Mouse (Mus musculus): ENCODE data around the gene Fermt1. TPM values are rescaled to one million over a fixed set of nuclear protein-coding genes. Genes with fewer than 3 reads are reported as not detected.

The Fermt1 gene
- polyA plus RNA-seq, 1 experiment from 2014 or later, result 1.5 TPM

DNA sequence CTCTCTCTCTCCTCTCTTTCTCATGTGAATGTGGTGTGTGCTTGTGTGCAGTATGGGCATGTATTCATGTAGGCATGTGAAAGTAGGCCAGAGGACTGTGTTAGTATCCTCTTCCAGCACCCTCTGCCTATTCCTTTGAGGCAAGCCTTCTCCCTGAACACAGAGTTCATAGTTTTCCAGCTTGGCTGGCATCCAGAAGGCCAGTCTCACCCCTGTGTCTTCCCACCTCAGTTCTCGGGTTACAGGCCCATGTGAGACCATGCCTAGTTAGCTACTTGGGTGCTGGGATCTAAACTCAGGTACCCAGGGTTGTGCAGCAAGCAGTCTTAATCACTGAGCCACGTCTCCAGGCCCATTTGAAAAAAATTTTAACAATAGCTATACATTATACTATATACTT is 17.8 kb downstream of the Fermt1 start:
- no peak for ATAC-seq (replicated peaks; ENCODE audit: insufficient number of reproducible peaks, low FRiP score, low TSS enrichment)
- no peaks in the 10 kb centered on the region for H3K36me3 ChIP-seq (ENCODE audit: control insufficient read depth, insufficient read depth, low read length)
- no peaks in the 10 kb centered on the region for H3K9me3 ChIP-seq (replicated peaks; ENCODE audit: control insufficient read depth, low read length)
- no peaks in the 10 kb centered on the region for H3K4me1 ChIP-seq (ENCODE audit: control insufficient read depth, insufficient read depth, low read length)
- no peak overlapping the region for H3K4me2 ChIP-seq
- 56% methylated on average over 2 of the region's 2 CpGs for WGBS (ENCODE audit: insufficient replicate concordance)
- no peak overlapping the region for H3K9ac ChIP-seq (ENCODE audit: low read depth, low read length)
- H3K27ac ChIP-seq (ENCODE audit: low read depth, low read length), result no peak overlapping the region
- H3K4me3 ChIP-seq (ENCODE audit: low read depth, low read length), result no peak overlapping the region
- no peaks in the 10 kb centered on the region for H3K27me3 ChIP-seq (ENCODE audit: control insufficient read depth, insufficient read depth, low read length)

DNA sequence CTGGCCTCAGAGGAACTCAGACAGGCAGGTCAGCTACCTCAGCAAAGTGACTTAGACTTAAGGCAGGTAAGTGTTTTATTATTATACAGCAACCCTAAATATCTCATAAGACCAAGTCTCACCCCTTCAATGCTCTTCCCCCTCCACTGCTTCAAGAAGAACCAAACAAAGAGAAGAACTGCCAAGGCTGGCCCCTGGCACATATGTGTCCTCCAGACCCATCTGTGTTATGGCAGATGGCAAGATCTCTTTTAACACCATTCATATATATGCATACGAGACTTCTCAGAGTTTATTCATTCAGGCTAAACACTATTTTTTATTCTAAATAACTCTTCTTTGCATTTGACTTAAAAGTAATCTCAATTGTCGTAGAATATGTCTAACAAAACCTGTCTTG is 18.4 kb downstream of the Fermt1 start:
- no peak overlapping the region for H3K4me3 ChIP-seq (ENCODE audit: low read depth, low read length)
- no peaks in the 10 kb centered on the region for H3K9me3 ChIP-seq (replicated peaks; ENCODE audit: control insufficient read depth, low read length)
- H3K27ac ChIP-seq (ENCODE audit: low read depth, low read length), result no peak overlapping the region
- H3K9ac ChIP-seq (ENCODE audit: low read depth, low read length), result no peak overlapping the region
- ATAC-seq (replicated peaks; ENCODE audit: insufficient number of reproducible peaks, low FRiP score, low TSS enrichment), result no peak
- H3K27me3 ChIP-seq (ENCODE audit: control insufficient read depth, insufficient read depth, low read length), result no peaks in the 10 kb centered on the region
- H3K4me1 ChIP-seq (ENCODE audit: control insufficient read depth, insufficient read depth, low read length), result no peaks in the 10 kb centered on the region
- H3K4me2 ChIP-seq, result no peak overlapping the region
- no peaks in the 10 kb centered on the region for H3K36me3 ChIP-seq (ENCODE audit: control insufficient read depth, insufficient read depth, low read length)
- 73% methylated on average over 2 of the region's 2 CpGs for WGBS (ENCODE audit: insufficient replicate concordance)

DNA sequence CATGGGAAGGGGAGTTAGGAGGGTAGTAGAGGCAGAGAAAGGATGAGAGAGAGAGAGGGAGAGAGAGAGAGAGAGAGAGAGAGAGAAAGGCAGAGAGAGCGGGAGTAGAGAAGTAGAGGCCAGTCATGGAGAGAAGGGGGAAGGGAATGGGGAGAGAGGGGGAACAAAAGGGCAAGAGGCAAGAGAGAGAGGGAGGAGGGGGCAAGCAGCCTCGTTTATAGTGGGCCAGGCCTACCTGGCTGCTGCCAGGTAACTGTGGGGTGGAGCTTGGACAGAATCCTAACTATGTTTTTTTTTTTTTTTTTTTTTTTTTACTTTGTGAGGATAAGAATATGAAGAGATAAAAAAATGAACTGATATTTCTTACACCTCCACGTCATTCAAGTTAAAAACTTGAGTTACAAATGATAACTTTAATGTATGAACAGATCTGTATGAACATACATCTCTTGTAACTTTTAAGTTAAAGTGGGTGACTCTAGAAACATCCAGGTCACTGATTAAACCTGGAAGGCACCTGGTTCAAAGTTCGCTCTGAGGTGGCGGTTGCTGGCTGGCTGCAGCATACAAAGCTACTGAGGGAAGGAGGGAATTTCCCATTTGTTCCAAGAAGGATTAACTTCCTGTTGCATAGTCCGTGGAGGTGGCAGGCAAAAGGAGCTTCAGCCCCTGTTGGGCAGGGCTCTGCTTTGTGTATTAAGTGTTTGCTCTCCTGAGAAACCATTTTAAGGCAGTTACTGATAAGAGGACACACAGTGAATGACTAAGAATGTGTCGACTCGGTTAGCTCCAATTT is 22.2 kb downstream of the Fermt1 start:
- 36% methylated on average over 8 of the region's 8 CpGs for WGBS (ENCODE audit: insufficient replicate concordance)
- ATAC-seq (replicated peaks; ENCODE audit: insufficient number of reproducible peaks, low FRiP score, low TSS enrichment), result no peak
- H3K27me3 ChIP-seq (ENCODE audit: control insufficient read depth, insufficient read depth, low read length), result no peaks in the 10 kb centered on the region
- H3K9me3 ChIP-seq (replicated peaks; ENCODE audit: control insufficient read depth, low read length), result no peaks in the 10 kb centered on the region
- no peaks in the 10 kb centered on the region for H3K36me3 ChIP-seq (ENCODE audit: control insufficient read depth, insufficient read depth, low read length)
- H3K4me1 ChIP-seq (ENCODE audit: control insufficient read depth, insufficient read depth, low read length), result no peaks in the 10 kb centered on the region
- no peak overlapping the region for H3K9ac ChIP-seq (ENCODE audit: low read depth, low read length)
- no peak overlapping the region for H3K4me3 ChIP-seq (ENCODE audit: low read depth, low read length)
- no peak overlapping the region for H3K4me2 ChIP-seq
- no peak overlapping the region for H3K27ac ChIP-seq (ENCODE audit: low read depth, low read length)

DNA sequence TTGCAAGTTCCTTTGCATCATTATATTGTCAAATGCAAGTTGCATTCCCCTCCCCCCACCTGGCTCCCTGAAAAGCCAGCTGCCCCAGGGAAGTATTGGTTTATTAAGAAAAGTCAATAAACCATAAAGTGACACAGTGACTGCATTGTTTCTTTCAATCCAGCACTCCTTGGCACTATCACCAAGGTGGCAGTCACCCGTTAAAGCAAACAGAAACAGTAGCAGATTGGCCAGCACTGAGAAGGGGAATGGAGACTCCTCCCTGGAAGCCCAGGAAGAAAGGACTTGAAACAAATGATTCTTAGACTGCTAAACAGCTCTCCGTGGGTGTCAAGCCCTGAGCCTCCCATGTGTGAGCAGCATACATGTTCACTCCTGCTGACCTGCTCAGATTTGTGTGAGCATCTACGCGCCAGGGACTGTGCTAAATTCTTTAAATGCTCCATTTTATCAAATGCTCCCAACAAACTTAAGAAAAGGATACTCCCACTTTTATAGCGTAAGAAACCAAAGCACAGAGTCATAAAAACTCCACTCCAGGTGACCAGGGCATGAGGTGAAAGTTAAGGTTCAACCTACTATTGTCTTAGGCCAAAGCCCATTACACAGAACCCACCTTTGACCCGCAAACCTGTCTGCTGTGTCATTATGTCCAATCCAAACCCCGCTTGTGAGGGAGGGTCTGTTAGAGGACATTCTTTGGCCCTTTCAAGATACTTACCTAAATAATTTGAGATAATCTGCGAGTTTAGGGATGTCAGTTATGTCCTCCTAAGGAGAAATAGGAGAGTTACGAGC is 23.4 kb downstream of the Fermt1 start:
- H3K36me3 ChIP-seq (ENCODE audit: control insufficient read depth, insufficient read depth, low read length), result no peaks in the 10 kb centered on the region
- H3K4me2 ChIP-seq, result no peak overlapping the region
- H3K4me1 ChIP-seq (ENCODE audit: control insufficient read depth, insufficient read depth, low read length), result no peaks in the 10 kb centered on the region
- H3K9me3 ChIP-seq (replicated peaks; ENCODE audit: control insufficient read depth, low read length), result no peaks in the 10 kb centered on the region
- ATAC-seq (replicated peaks; ENCODE audit: insufficient number of reproducible peaks, low FRiP score, low TSS enrichment), result no peak
- 73% methylated on average over 9 of the region's 9 CpGs for WGBS (ENCODE audit: insufficient replicate concordance)
- H3K27ac ChIP-seq (ENCODE audit: low read depth, low read length), result no peak overlapping the region
- no peaks in the 10 kb centered on the region for H3K27me3 ChIP-seq (ENCODE audit: control insufficient read depth, insufficient read depth, low read length)
- H3K9ac ChIP-seq (ENCODE audit: low read depth, low read length), result no peak overlapping the region
- H3K4me3 ChIP-seq (ENCODE audit: low read depth, low read length), result no peak overlapping the region

DNA sequence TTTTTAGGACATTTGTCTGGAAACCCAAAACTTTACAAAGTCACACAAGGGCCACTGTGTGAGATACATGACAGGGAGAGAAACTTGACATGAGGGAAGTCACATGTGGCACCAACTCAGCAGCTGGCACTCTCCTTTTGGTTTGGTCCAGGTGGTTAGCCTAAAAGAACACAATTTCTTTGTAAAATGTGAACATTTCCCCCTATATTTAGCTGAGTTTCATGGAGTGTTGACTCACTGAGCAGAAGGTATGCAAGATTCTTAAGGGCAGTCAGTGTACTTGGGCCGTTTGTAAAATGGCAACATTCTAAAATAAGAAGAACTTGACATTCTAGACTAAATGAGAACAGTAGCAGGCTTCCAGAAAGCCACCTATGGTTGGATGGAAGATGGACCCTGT is 30.9 kb downstream of the Fermt1 start:
- Histone ChIP-seq H3K4me2 (no peak overlapping the region), H3K27ac (ENCODE audit: low read depth, low read length) (no peak overlapping the region), H3K9ac (ENCODE audit: low read depth, low read length) (no peak overlapping the region), H3K4me3 (ENCODE audit: low read depth, low read length) (no peak overlapping the region), H3K27me3 (ENCODE audit: control insufficient read depth, insufficient read depth, low read length) (no peaks in the 10 kb centered on the region), H3K4me1 (ENCODE audit: control insufficient read depth, insufficient read depth, low read length) (no peaks in the 10 kb centered on the region), H3K36me3 (ENCODE audit: control insufficient read depth, insufficient read depth, low read length) (no peaks in the 10 kb centered on the region), H3K9me3 (replicated peaks; ENCODE audit: control insufficient read depth, low read length) (no peaks in the 10 kb centered on the region)
- WGBS (ENCODE audit: insufficient replicate concordance), result 74% methylated on average over 1 of the region's 1 CpGs
- ATAC-seq (replicated peaks; ENCODE audit: insufficient number of reproducible peaks, low FRiP score, low TSS enrichment), result no peak

DNA sequence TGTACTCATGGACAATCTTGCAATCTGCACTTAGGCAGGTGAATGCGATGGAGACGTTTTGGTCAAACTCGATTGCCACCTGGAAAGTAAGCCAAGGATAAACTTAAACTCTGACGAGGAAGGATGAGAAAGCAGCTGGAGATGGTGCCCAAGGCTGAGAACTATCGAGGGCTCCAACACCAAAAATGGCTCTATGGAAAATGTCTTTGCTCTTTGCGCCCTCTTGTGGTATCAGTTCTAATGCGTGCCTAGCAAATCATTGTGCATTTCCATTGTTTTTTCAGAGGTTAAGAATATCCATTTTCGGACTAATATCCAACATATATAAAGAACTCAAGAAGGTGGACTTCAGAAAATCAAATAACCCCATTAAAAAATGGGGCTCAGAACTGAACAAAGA is 38.9 kb downstream of the Fermt1 start:
- H3K4me3 ChIP-seq (ENCODE audit: low read depth, low read length), result no peak overlapping the region
- no peak overlapping the region for H3K9ac ChIP-seq (ENCODE audit: low read depth, low read length)
- H3K4me1 ChIP-seq (ENCODE audit: control insufficient read depth, insufficient read depth, low read length), result no peaks in the 10 kb centered on the region
- WGBS (ENCODE audit: insufficient replicate concordance), result 23% methylated on average over 8 of the region's 8 CpGs
- no peaks in the 10 kb centered on the region for H3K9me3 ChIP-seq (replicated peaks; ENCODE audit: control insufficient read depth, low read length)
- no peak overlapping the region for H3K4me2 ChIP-seq
- ATAC-seq (replicated peaks; ENCODE audit: insufficient number of reproducible peaks, low FRiP score, low TSS enrichment), result no peak
- no peak overlapping the region for H3K27ac ChIP-seq (ENCODE audit: low read depth, low read length)
- no peaks in the 10 kb centered on the region for H3K36me3 ChIP-seq (ENCODE audit: control insufficient read depth, insufficient read depth, low read length)
- no peaks in the 10 kb centered on the region for H3K27me3 ChIP-seq (ENCODE audit: control insufficient read depth, insufficient read depth, low read length)

DNA sequence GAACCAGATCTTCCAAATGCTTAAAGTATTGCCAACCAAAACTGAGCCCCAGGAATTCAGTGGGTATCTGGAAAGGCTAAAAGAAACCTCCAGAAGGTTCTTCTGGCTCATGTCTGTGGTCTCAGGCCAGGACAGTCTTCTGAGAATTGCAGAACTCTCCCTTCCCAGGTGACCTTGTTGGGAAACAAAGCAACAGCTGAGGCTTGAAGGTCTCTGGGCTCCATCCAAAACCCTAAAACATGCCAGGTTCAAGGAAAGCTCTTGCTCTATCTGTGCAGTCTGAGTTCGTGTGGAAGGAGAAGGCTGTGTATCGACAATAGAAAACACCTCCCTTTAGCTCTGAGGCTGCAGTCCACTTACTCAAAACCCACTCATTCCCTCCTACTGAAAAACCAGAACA is 40.7 kb downstream of the Fermt1 start:
- H3K9me3 ChIP-seq (replicated peaks; ENCODE audit: control insufficient read depth, low read length), result no peaks in the 10 kb centered on the region
- WGBS (ENCODE audit: insufficient replicate concordance), result 55% methylated on average over 2 of the region's 2 CpGs

DNA sequence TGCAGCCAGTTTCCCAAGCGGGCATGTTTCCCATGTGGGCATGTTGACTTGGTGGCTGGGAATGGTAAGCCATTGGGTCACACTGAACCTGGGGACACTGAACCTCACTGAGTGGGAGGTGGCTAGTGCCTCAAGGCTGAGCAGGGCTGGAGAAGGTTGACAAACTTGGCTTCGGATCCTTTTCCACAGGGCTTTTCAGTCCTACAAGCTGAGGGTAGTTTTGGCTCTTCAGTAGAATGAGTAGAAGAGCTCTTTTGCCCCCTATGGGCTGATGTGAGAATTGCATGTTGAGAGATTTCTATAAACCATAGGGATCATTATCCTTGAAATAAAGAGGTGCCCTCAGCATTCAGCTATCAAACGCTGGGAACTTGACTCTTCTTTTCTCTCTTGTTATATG is 42.2 kb downstream of the Fermt1 start:
- Histone ChIP-seq H3K27ac (ENCODE audit: low read depth, low read length) (no peak overlapping the region), H3K9me3 (replicated peaks; ENCODE audit: control insufficient read depth, low read length) (no peaks in the 10 kb centered on the region), H3K4me1 (ENCODE audit: control insufficient read depth, insufficient read depth, low read length) (no peaks in the 10 kb centered on the region), H3K27me3 (ENCODE audit: control insufficient read depth, insufficient read depth, low read length) (no peaks in the 10 kb centered on the region), H3K4me2 (no peak overlapping the region), H3K36me3 (ENCODE audit: control insufficient read depth, insufficient read depth, low read length) (no peaks in the 10 kb centered on the region), H3K4me3 (ENCODE audit: low read depth, low read length) (no peak overlapping the region), H3K9ac (ENCODE audit: low read depth, low read length) (no peak overlapping the region)
- WGBS (ENCODE audit: insufficient replicate concordance), result 32% methylated on average over 3 of the region's 3 CpGs
- no peak for ATAC-seq (replicated peaks; ENCODE audit: insufficient number of reproducible peaks, low FRiP score, low TSS enrichment)

More for the DNA sequence above, 40.7 kb downstream of the Fermt1 start:
- no peak overlapping the region for H3K9ac ChIP-seq (ENCODE audit: low read depth, low read length)
- no peak overlapping the region for H3K4me2 ChIP-seq
- no peaks in the 10 kb centered on the region for H3K27me3 ChIP-seq (ENCODE audit: control insufficient read depth, insufficient read depth, low read length)
- no peak for ATAC-seq (replicated peaks; ENCODE audit: insufficient number of reproducible peaks, low FRiP score, low TSS enrichment)
- no peak overlapping the region for H3K27ac ChIP-seq (ENCODE audit: low read depth, low read length)
- H3K4me3 ChIP-seq (ENCODE audit: low read depth, low read length), result no peak overlapping the region
- no peaks in the 10 kb centered on the region for H3K36me3 ChIP-seq (ENCODE audit: control insufficient read depth, insufficient read depth, low read length)
- no peaks in the 10 kb centered on the region for H3K4me1 ChIP-seq (ENCODE audit: control insufficient read depth, insufficient read depth, low read length)
